Mouse (Mus musculus) MEL (cell line): ENCODE results near the gene Pde11a.

ENCODE experiments used
- CHD2 ChIP-seq: IDR thresholded peaks from 2 replicates; pipeline ENCODE4 v1.6.1; 2011; ENCODE audit warnings: low read length, improper control_type of control experiment
- CTCF ChIP-seq, 3 experiments: IDR thresholded peaks in 2 of 3; conservative IDR thresholded peaks in 1 of 3; 2 replicates each; pipeline ENCODE4 v1.5.1; 2011 to 2012; ENCODE audit warnings: low read length in 3 of 3, low read depth in 2 of 3, mild to moderate bottlenecking in 2 of 3, improper control_type of control experiment in 1 of 3, inconsistent platforms in 1 of 3, mixed read lengths in 1 of 3, moderate library complexity in 1 of 3; ENCODE audit not compliant: control insufficient read depth in 1 of 3, insufficient read depth in 1 of 3, poor library complexity in 1 of 3, severe bottlenecking in 1 of 3
- E2F4 ChIP-seq: IDR thresholded peaks from 2 replicates; pipeline ENCODE4 v1.6.1; 2011; ENCODE audit warnings: low read depth, low read length, improper control_type of control experiment, borderline replicate concordance
- ELF1 ChIP-seq: IDR thresholded peaks from 2 replicates; pipeline ENCODE4 v1.6.1; 2014; ENCODE audit warnings: low read depth, mild to moderate bottlenecking, inconsistent platforms, low read length, improper control_type of control experiment, moderate library complexity
- EP300 ChIP-seq, 2 experiments: IDR thresholded peaks; 2 replicates each; pipeline ENCODE4 v1.6.1; 2011; ENCODE audit warnings: improper control_type of control experiment in 2 of 2, low read length in 2 of 2, low read depth in 1 of 2, mild to moderate bottlenecking in 1 of 2
- JUND ChIP-seq: IDR thresholded peaks from 2 replicates; pipeline ENCODE4 v1.6.1; 2011; ENCODE audit warnings: low read depth, mild to moderate bottlenecking, improper control_type of control experiment, low read length
- MAX ChIP-seq: IDR thresholded peaks from 2 replicates; pipeline ENCODE4 v1.6.1; 2011; ENCODE audit warnings: low read length, improper control_type of control experiment
- MYC ChIP-seq: IDR thresholded peaks from 2 replicates; pipeline ENCODE4 v1.6.1; 2011; ENCODE audit warnings: low read depth, mild to moderate bottlenecking, low read length, improper control_type of control experiment, moderate library complexity
- POLR2A ChIP-seq, 2 experiments: IDR thresholded peaks; 2 replicates each; pipeline ENCODE4 v1.6.1; 2011 to 2012; ENCODE audit warnings: low read length in 2 of 2, mild to moderate bottlenecking in 2 of 2, control low read depth in 1 of 2, improper control_type of control experiment in 1 of 2, low read depth in 1 of 2, moderate library complexity in 1 of 2; ENCODE audit not compliant: control insufficient read depth in 1 of 2, insufficient read depth in 1 of 2, poor library complexity in 1 of 2
- SMC3 ChIP-seq: IDR thresholded peaks from 2 replicates; pipeline ENCODE4 v1.6.1; 2011; ENCODE audit warnings: low read depth, low read length, improper control_type of control experiment
- UBTF ChIP-seq: IDR thresholded peaks from 2 replicates; pipeline ENCODE4 v1.6.1; 2012; ENCODE audit warnings: low read depth, mild to moderate bottlenecking, inconsistent platforms, low read length, improper control_type of control experiment, moderate library complexity, borderline replicate concordance; ENCODE audit not compliant: insufficient read depth
- USF1 ChIP-seq: IDR thresholded peaks from 2 replicates; pipeline ENCODE4 v1.6.1; 2014; ENCODE audit warnings: low read depth, mild to moderate bottlenecking, inconsistent platforms, low read length, improper control_type of control experiment, moderate library complexity

DNA sequence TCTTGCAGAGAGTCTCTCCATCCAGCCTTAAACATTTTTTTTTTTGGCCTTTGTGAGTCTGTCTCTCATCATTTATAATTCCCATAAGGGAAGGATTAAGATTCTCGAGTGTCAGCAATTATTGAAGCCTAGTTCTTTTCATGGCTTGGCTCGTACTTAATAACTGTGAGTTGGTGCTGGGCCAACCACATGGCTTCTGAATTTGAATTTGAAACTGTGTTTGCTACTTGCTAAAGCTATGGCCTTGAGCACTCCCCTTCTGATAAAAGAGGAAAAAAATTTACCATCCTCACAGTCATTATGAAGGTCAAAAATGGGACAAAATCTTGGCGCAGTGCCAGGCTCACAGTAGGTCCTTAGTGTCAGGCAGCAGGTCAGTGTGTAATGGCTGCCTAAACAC, 251.4 kb downstream of the Pde11a start:
- TF ChIP-seq CHD2 (no peak), POLR2A (IDR thresholded peaks at IDR 0.05; ENCODE audit: control insufficient read depth in 1 of 2, insufficient read depth in 1 of 2, low read depth in 1 of 2, low read length in 2 of 2, poor library complexity in 1 of 2) (no peak), CTCF (IDR thresholded peaks at IDR 0.05 in 2 of 3, conservative IDR thresholded peaks at IDR 0.05 in 1 of 3; ENCODE audit: control insufficient read depth in 1 of 3, insufficient read depth in 1 of 3, low read depth in 2 of 3, low read length in 3 of 3, poor library complexity in 1 of 3, severe bottlenecking in 1 of 3) (no peak), SMC3 (no peak), USF1 (no peak), JUND (no peak), EP300 (IDR thresholded peaks at IDR 0.05; ENCODE audit: low read depth in 1 of 2, low read length in 2 of 2) (no peak), MYC (no peak), E2F4 (no peak), UBTF (no peak), ELF1 (no peak), MAX (no peak)
